Mouse (Mus musculus): ENCODE measurements around the gene Gm21173. TPM values are rescaled to one million over a fixed set of nuclear protein-coding genes. Genes with fewer than 3 reads are reported as not detected.
"Not testable (repeated sequence)": the region's sequence is repeated elsewhere in the genome, so short reads cannot be mapped to it uniquely, and the experiment has no call there.

Gene Gm21173
- polyA plus RNA-seq (2015; fragmentation: Nextera tagmentation; extraction: Ambion mirVana): not detected in 2 replicates

- H3K4me1 ChIP-seq; H3K36me3 ChIP-seq; H3K9ac ChIP-seq; H3K9me3 ChIP-seq; H3K4me2 ChIP-seq; H3K27ac ChIP-seq (replicated peaks); H3K4me3 ChIP-seq; ATAC-seq (ENCODE audit: extremely low read depth, insufficient number of reproducible peaks, low FRiP score, low TSS enrichment); H3K27me3 ChIP-seq (replicated peaks): not testable (repeated sequence)
- no CpG with 5 or more reads among the region's 5 CpGs for WGBS
Observed at GRCm38 (mm10) chrY:76761300-76761699, at the start of gene Gm21173. TSS of gene Gm21173 (plus strand) at chrY:76761600.
